Mouse (Mus musculus) MN1 (cell line): ENCODE data around the gene Gm4567.
"Not testable (repeated sequence)": the region's sequence is repeated elsewhere in the genome, so short reads cannot be mapped to it uniquely, and the experiment has no call there.

ENCODE experiments used
- DNase-seq: peaks from one replicate; pipeline ENCODE4 v3.0.0-alpha.2; 2016; ENCODE audit warnings: low spot score

The Gm4567 gene

GRCm38 (mm10) chr7:22719610-22720009, at the start of gene Gm4567:
Gene Gm4567, minus strand, starts transcription at chr7:22719710.
- DNase-seq: not testable (repeated sequence)

GRCm38 (mm10) chr7:22761397-22761796, 41.9 kb upstream of the Gm4567 start, which contains the start of gene Vmn1r157:
Gene Vmn1r157, plus strand, starts transcription at chr7:22761697.
- DNase-seq: not testable (repeated sequence)

GRCm38 (mm10) chr7:22692217-22692616, 27.3 kb downstream of the Gm4567 start, which contains the start of gene Gm8693:
Gene Gm8693, minus strand, starts transcription at chr7:22692317.
- DNase-seq: not testable (repeated sequence)
